Mouse (Mus musculus): ENCODE measurements at regions not wholly inside any gene's neighbourhood (a gene's known extent, or its start where the extent isn't known, plus 50 kb on each side); places are given as distances from the start of the nearest gene placed in this dataset.

GRCm38 (mm10) chr2:148558365-148558764 is 114.0 kb upstream of the Nxt1 start:
- no peak for DNase-seq (ENCODE audit: low spot score)

- no peak for DNase-seq (ENCODE audit: low spot score)
Observed at GRCm38 (mm10) chr2:148551207-148551606, 107.8 kb upstream of the Cd93 start.

GRCm38 (mm10) chr2:148549618-148550017 is 106.3 kb upstream of the Cd93 start:
- DNase-seq (ENCODE audit: low spot score): no peak

- DNase-seq (ENCODE audit: low spot score): no peak
Observed at GRCm38 (mm10) chr2:148542340-148542739, 99.0 kb upstream of the Cd93 start.

GRCm38 (mm10) chr2:148537914-148538510 is 94.6 kb upstream of the Cd93 start:
- DNase-seq (ENCODE audit: low spot score): no peak

- no peak for DNase-seq (ENCODE audit: low spot score)
Observed at GRCm38 (mm10) chr2:148537251-148537650, 93.9 kb upstream of the Cd93 start.

GRCm38 (mm10) chr2:148536608-148537007 is 93.2 kb upstream of the Cd93 start:
- no peak for DNase-seq (ENCODE audit: low spot score)

GRCm38 (mm10) chr2:148535562-148536180 is 92.3 kb upstream of the Cd93 start:
- no peak for DNase-seq (ENCODE audit: low spot score)

GRCm38 (mm10) chr2:148532051-148532450 is 88.7 kb upstream of the Cd93 start:
- no peak for DNase-seq (ENCODE audit: low spot score)

- no peak for DNase-seq (ENCODE audit: low spot score)
Observed at GRCm38 (mm10) chr2:148530546-148530945, 87.2 kb upstream of the Cd93 start.

GRCm38 (mm10) chr2:148529900-148530299 is 86.5 kb upstream of the Cd93 start:
- no peak for DNase-seq (ENCODE audit: low spot score)

GRCm38 (mm10) chr2:148527755-148528154 is 84.4 kb upstream of the Cd93 start:
- DNase-seq (ENCODE audit: low spot score): no peak

- DNase-seq (ENCODE audit: low spot score): no peak
Observed at GRCm38 (mm10) chr2:148525496-148525895, 82.1 kb upstream of the Cd93 start.

GRCm38 (mm10) chr2:148523401-148523800 is 80.0 kb upstream of the Cd93 start:
- DNase-seq (ENCODE audit: low spot score): no peak

GRCm38 (mm10) chr2:148522936-148523335 is 79.6 kb upstream of the Cd93 start:
- no peak for DNase-seq (ENCODE audit: low spot score)

- no peak for DNase-seq (ENCODE audit: low spot score)
Observed at GRCm38 (mm10) chr2:148521966-148522575, 78.7 kb upstream of the Cd93 start.

- DNase-seq (ENCODE audit: low spot score): no peak
Observed at GRCm38 (mm10) chr2:148520291-148520690, 76.9 kb upstream of the Cd93 start.

GRCm38 (mm10) chr2:148519689-148520290 is 76.4 kb upstream of the Cd93 start:
- no peak for DNase-seq (ENCODE audit: low spot score)

GRCm38 (mm10) chr2:148517906-148518305 is 74.5 kb upstream of the Cd93 start:
- DNase-seq (ENCODE audit: low spot score): no peak

GRCm38 (mm10) chr2:148510008-148510681 is 66.8 kb upstream of the Cd93 start:
- no peak for DNase-seq (ENCODE audit: low spot score)

- DNase-seq (ENCODE audit: low spot score): no peak
Observed at GRCm38 (mm10) chr2:148509357-148509756, 66.0 kb upstream of the Cd93 start.

- DNase-seq (ENCODE audit: low spot score): no peak
Observed at GRCm38 (mm10) chr2:148507523-148507922, 64.2 kb upstream of the Cd93 start.

- DNase-seq (ENCODE audit: low spot score): no peak
Observed at GRCm38 (mm10) chr2:148506966-148507365, 63.6 kb upstream of the Cd93 start.

Measured in ovary, adult 18-20 months (tissue).